Mouse (Mus musculus) olfactory bulb, adult 2 months (tissue): ENCODE results near the gene Ppfibp1.

ENCODE experiments used
- CTCF ChIP-seq: fragments of 200-500 bp; IDR thresholded peaks from 2 replicates; pipeline ENCODE4 v1.5.1; 2012; ENCODE audit warnings: low read depth, mild to moderate bottlenecking, low read length, moderate library complexity; ENCODE audit not compliant: insufficient read depth
- POLR2A ChIP-seq: fragments of 200-500 bp; IDR thresholded peaks from 2 replicates; pipeline ENCODE4 v1.6.1; 2012; ENCODE audit warnings: mild to moderate bottlenecking, low read depth, low read length, moderate library complexity; ENCODE audit not compliant: insufficient read depth

DNA sequence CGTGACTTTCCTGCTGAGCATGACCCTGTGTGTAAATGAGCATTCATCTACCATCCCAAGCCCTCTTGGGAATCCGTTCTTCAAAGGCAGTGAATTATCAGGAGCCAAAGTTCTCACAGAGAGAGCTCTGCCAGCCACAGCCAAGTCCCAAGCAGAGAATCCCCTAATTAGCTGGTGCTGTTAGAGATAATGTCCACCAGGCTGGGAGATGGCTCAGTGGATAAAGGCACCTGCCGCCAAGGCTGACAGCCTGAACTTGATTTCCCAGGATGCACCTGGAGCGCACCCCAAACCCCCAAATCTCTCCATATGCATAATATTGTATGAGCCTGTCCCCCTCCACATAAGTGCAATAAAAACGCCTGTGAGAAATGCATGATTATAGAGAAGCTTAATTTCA lies 42.9 kb upstream of the Ppfibp1 start:
- no peak for TF ChIP-seq CTCF
- TF ChIP-seq POLR2A, result no peak
